Mouse (Mus musculus): ENCODE measurements around the gene Zdhhc4. TPM values are rescaled to one million over a fixed set of nuclear protein-coding genes. Genes with fewer than 3 reads are reported as not detected.

Gene Zdhhc4
- polyA plus RNA-seq, 2 experiments = 67.2 to 85.2 TPM

- no peak for ATAC-seq (ENCODE audit: low FRiP score, low read depth)
- Histone ChIP-seq H3K9ac (ENCODE audit: low read depth, low read length, severe bottlenecking) (no peak overlapping the region), H3K9me3 (ENCODE audit: control insufficient read depth, low read length) (no peaks in the 10 kb centered on the region), H3K27me3 (ENCODE audit: control insufficient read depth, insufficient read depth, low read length) (peaks cover 36% of the 10 kb centered on the region), H3K36me3 (ENCODE audit: control insufficient read depth, insufficient read depth, low read length) (0 out of 2 replicates have a peak, but pooled peaks cover 6% of the 10 kb centered on the region), H3K4me1 (ENCODE audit: control insufficient read depth, insufficient read depth, low read length) (peaks cover 8% of the 10 kb centered on the region; the same call in 1 of the 2 replicates), H3K27ac (replicated peaks; ENCODE audit: low read depth, low read length) (no peak overlapping the region), H3K4me2 (replicated peaks; ENCODE audit: low read depth, low read length, severe bottlenecking) (no peak overlapping the region), H3K4me3 (replicated peaks; ENCODE audit: low read length) (no peak overlapping the region)
- no peak for DNase-seq (ENCODE audit: low spot score)
- TF ChIP-seq POLR2A (IDR thresholded peaks at IDR 0.05; ENCODE audit: borderline replicate concordance, extremely low read depth, insufficient read depth, insufficient read length) = no peak
- 38% methylated on average over 6 of the region's 6 CpGs for WGBS
Measured at GRCm38 (mm10) chr5:143284762-143285161, 44.3 kb downstream of the Zdhhc4 start.

GRCm38 (mm10) chr5:143279247-143279646, 49.8 kb downstream of the Zdhhc4 start:
- H3K27me3 ChIP-seq (ENCODE audit: control insufficient read depth, insufficient read depth, low read length) = no peaks in the 10 kb centered on the region
- TF ChIP-seq POLR2A (IDR thresholded peaks at IDR 0.05; ENCODE audit: borderline replicate concordance, extremely low read depth, insufficient read depth, insufficient read length) = no peak
- H3K36me3 ChIP-seq (ENCODE audit: control insufficient read depth, insufficient read depth, low read length) = no peaks in the 10 kb centered on the region
- 36% methylated on average over 10 of the region's 10 CpGs for WGBS
- no peaks in the 10 kb centered on the region for H3K9me3 ChIP-seq (ENCODE audit: control insufficient read depth, low read length)
- DNase-seq (ENCODE audit: low spot score) (no peak), ATAC-seq (ENCODE audit: low FRiP score, low read depth) (no peak)
- no peak overlapping the region for H3K27ac ChIP-seq (replicated peaks; ENCODE audit: low read depth, low read length)
- H3K4me2 ChIP-seq (replicated peaks; ENCODE audit: low read depth, low read length, severe bottlenecking) = no peak overlapping the region
- H3K4me3 ChIP-seq (replicated peaks; ENCODE audit: low read length) = no peak overlapping the region
- no peaks in the 10 kb centered on the region for H3K4me1 ChIP-seq (ENCODE audit: control insufficient read depth, insufficient read depth, low read length)
- no peak overlapping the region for H3K9ac ChIP-seq (ENCODE audit: low read depth, low read length, severe bottlenecking)

GRCm38 (mm10) chr5:143275761-143276160, 53.3 kb downstream of the Zdhhc4 start:
- H3K9ac ChIP-seq (ENCODE audit: low read depth, low read length, severe bottlenecking) = 0 out of 2 replicates have a peak overlapping the region, but pooled peaks have one; percentile 4

GRCm38 (mm10) chr5:143272540-143273330, 56.3 kb downstream of the Zdhhc4 start:
- Histone ChIP-seq H3K9me3 (ENCODE audit: control insufficient read depth, low read length) (no peaks in the 10 kb centered on the region), H3K4me3 (replicated peaks; ENCODE audit: low read length) (no peak overlapping the region), H3K4me1 (ENCODE audit: control insufficient read depth, insufficient read depth, low read length) (peaks cover 15% of the 10 kb centered on the region), H3K36me3 (ENCODE audit: control insufficient read depth, insufficient read depth, low read length) (no peaks in the 10 kb centered on the region), H3K4me2 (replicated peaks; ENCODE audit: low read depth, low read length, severe bottlenecking) (no peak overlapping the region), H3K27ac (replicated peaks; ENCODE audit: low read depth, low read length) (no peak overlapping the region), H3K27me3 (ENCODE audit: control insufficient read depth, insufficient read depth, low read length) (no peaks in the 10 kb centered on the region), H3K9ac (ENCODE audit: low read depth, low read length, severe bottlenecking) (no peak overlapping the region)
- TF ChIP-seq POLR2A (IDR thresholded peaks at IDR 0.05; ENCODE audit: borderline replicate concordance, extremely low read depth, insufficient read depth, insufficient read length) = no peak
- ATAC-seq (ENCODE audit: low FRiP score, low read depth) = no peak
- 87% methylated on average over 16 of the region's 16 CpGs for WGBS
- DNase-seq (ENCODE audit: low spot score) = no peak

More at GRCm38 (mm10) chr5:143275761-143276160, 53.3 kb downstream of the Zdhhc4 start:
- no peak overlapping the region for H3K4me3 ChIP-seq (replicated peaks; ENCODE audit: low read length)
- WGBS = 46% methylated on average over 5 of the region's 5 CpGs
- H3K4me2 ChIP-seq (replicated peaks; ENCODE audit: low read depth, low read length, severe bottlenecking) = no peak overlapping the region
- DNase-seq (ENCODE audit: low spot score) = no peak
- H3K36me3 ChIP-seq (ENCODE audit: control insufficient read depth, insufficient read depth, low read length) = no peaks in the 10 kb centered on the region
- ATAC-seq (ENCODE audit: low FRiP score, low read depth) = no peak
- H3K9me3 ChIP-seq (ENCODE audit: control insufficient read depth, low read length) = no peaks in the 10 kb centered on the region
- no peaks in the 10 kb centered on the region for H3K27me3 ChIP-seq (ENCODE audit: control insufficient read depth, insufficient read depth, low read length)
- TF ChIP-seq POLR2A (IDR thresholded peaks at IDR 0.05; ENCODE audit: borderline replicate concordance, extremely low read depth, insufficient read depth, insufficient read length) = no peak
- no peak overlapping the region for H3K27ac ChIP-seq (replicated peaks; ENCODE audit: low read depth, low read length)
- H3K4me1 ChIP-seq (ENCODE audit: control insufficient read depth, insufficient read depth, low read length) = peaks cover 3% of the 10 kb centered on the region; the same call in 1 of the 2 replicates

GRCm38 (mm10) chr5:143272108-143272507, 56.9 kb downstream of the Zdhhc4 start:
- no peaks in the 10 kb centered on the region for H3K9me3 ChIP-seq (ENCODE audit: control insufficient read depth, low read length)
- DNase-seq (ENCODE audit: low spot score) = no peak
- TF ChIP-seq POLR2A (IDR thresholded peaks at IDR 0.05; ENCODE audit: borderline replicate concordance, extremely low read depth, insufficient read depth, insufficient read length) = no peak
- H3K27me3 ChIP-seq (ENCODE audit: control insufficient read depth, insufficient read depth, low read length) = no peaks in the 10 kb centered on the region
- no peak overlapping the region for H3K4me2 ChIP-seq (replicated peaks; ENCODE audit: low read depth, low read length, severe bottlenecking)
- no peak overlapping the region for H3K9ac ChIP-seq (ENCODE audit: low read depth, low read length, severe bottlenecking)
- H3K4me3 ChIP-seq (replicated peaks; ENCODE audit: low read length) = no peak overlapping the region
- H3K27ac ChIP-seq (replicated peaks; ENCODE audit: low read depth, low read length) = no peak overlapping the region
- no peak for ATAC-seq (ENCODE audit: low FRiP score, low read depth)
- peaks cover 15% of the 10 kb centered on the region for H3K4me1 ChIP-seq (ENCODE audit: control insufficient read depth, insufficient read depth, low read length)
- H3K36me3 ChIP-seq (ENCODE audit: control insufficient read depth, insufficient read depth, low read length) = no peaks in the 10 kb centered on the region
- WGBS = 75% methylated on average over 3 of the region's 3 CpGs

Measured in limb, embryonic 14.5 days (tissue).